Mouse (Mus musculus): ENCODE measurements around the gene Gab1.

The Gab1 gene

DNA sequence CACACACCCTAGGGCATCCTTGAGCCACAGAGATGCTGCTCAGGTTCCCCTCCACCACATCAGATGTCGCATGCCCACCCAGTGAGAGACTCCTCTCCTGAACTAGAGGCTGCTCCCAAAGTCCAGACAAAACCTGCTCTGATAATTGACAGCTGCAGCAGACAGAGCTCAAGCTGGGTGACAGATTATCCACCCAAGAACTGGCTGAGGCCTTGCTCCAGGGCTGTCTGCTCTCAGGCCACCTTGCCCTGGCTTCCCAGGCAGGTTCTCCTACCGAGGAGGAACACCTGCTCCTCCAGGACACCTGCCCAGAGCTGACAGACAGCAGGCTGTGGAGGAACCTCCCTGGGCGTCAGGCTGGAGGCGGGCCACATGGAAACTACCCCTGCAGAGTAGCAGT is 7.6 kb downstream of the Gab1 start:
- DNase-seq (ENCODE audit: low read depth, low spot score), result no peak

GRCm38 (mm10) chr8:80871400-80871799 is 8.9 kb downstream of the Gab1 start:
- DNase-seq (ENCODE audit: low read depth, low spot score), result no peak

GRCm38 (mm10) chr8:80870535-80871204 is 9.6 kb downstream of the Gab1 start:
- DNase-seq (ENCODE audit: low read depth, low spot score), result peak; percentile 50

DNA sequence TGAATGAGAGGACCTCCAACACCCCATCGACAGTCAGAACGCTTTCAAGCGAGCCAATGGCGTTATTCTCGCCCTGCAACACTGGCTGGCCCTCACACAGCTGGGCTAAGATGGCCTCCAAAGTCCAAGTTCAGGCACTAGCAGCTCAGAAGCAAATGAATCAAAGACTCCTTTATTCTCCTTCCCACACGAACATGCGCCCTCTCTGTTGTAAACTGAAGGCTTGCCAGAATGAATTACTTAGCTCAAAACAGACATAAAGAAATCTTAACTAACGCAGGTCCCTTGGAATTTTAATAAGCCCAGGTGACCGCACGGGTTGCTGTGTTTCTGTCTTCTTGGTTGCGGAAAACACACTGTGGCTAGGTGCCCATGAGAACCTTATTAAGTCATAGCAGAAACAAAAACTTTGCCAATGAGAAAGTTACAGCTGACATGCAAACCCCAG is 10.4 kb downstream of the Gab1 start:
- DNase-seq (ENCODE audit: low read depth, low spot score), result no peak

- no peak for DNase-seq (ENCODE audit: low read depth, low spot score)
Measured at GRCm38 (mm10) chr8:80868801-80869323, 11.5 kb downstream of the Gab1 start.

DNA sequence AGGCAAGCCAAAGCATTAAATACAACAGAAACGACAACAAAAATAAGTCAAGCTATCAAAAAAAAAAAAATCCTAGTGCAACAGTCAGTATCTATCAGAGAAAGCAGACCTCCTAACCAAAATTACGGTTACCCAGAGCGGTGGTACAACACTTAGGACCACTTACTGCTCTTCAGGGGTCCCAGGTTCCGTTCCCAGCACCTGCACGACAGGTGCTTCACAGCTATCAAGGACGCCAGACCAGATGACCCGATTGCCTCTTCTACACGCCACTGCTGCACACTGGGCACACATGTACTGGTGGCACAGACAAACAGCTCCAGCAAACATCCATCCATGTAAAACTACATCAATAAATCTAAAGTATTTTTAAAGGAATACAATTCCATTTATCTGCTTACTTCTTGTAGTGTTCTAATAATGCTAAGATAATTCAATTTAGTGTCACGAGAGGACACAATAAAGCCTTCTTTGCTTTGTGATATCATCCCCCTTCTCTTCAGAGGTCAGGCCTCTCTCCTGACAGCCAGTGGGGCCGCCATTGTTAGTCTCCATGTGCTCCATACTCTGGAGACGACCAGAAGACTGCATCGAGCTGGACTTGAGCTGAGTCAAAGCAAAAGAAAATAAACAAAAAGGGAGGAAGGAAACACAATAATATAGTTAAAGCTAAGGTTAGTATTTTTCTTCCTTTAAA is 12.2 kb downstream of the Gab1 start:
- DNase-seq (ENCODE audit: low read depth, low spot score), result no peak

DNA sequence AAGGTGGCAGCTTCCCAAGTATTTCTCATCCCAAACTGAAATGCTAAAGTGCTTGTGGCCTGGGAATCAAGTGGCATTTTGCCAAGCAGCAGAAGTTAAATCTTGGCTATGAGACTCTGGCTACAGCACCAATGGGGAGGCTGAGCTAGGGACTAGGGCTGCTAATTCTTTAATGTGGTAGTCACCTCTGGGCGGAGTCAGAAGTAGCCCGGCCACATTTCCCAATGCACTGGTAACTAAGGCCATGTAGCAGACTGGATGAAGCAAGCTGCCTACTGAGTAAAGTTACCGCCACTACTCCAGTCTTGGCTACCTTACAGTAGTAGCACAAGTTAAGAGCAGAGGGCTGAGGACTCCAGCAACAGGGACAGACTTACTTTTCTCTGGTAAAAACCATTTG is 12.7 kb downstream of the Gab1 start:
- peak; percentile 46 for DNase-seq (ENCODE audit: low read depth, low spot score)

- no peak for DNase-seq (ENCODE audit: low read depth, low spot score)
Measured at GRCm38 (mm10) chr8:80865181-80865784, 15.0 kb downstream of the Gab1 start.

DNA sequence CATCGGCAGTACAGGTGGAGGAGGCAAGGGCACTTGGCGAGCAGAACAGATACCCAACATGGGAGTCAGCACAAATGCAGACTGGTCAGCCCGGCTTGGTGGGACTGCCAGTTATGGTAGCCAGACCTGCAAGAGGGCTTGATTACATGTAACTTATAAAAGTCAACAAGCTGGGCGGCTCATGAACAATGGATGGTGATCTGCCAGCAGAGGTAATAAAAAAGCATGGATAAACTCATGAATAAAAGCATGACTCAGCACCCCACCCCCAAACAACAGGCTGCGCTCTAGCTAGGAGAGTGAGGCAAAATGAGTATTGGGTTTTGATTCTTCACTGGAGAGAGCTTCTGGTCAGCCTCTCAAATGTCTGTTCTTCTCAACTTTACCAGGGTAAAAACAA is 16.9 kb downstream of the Gab1 start:
- peak; percentile 37 for DNase-seq (ENCODE audit: low read depth, low spot score)

DNA sequence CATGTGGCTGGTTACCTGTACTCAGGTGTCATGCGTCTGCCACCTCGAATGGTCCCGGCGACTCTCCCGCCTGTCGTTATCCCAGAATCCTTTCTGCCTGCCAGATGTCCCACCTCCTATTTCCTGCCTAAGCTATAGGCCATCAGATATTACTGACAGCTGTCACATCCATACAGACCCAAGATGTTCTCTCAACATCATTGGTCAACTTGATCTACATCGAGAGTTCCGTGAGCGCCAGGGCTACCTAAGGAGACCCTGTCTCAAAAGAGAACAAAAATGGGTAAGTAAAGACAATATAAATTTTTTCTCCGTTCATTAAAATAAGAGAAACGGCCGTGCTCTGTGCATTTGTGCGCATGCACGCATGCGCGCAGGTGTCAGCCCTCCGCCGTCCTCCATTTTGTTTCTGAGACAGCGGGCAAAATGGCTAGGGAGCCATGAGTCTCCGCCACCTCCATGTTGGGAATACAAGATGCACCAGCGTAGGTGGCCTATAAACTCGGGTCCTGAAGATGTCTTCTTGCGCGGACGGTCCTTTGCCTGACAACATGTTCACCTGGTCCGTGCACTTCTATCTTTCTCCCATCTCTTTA is 21.0 kb downstream of the Gab1 start:
- DNase-seq (ENCODE audit: low read depth, low spot score), result peak; percentile 95

- peak; percentile 49 for DNase-seq (ENCODE audit: low read depth, low spot score)
Measured at GRCm38 (mm10) chr8:80857851-80858367, 22.4 kb downstream of the Gab1 start.

GRCm38 (mm10) chr8:80857128-80857527 is 23.2 kb downstream of the Gab1 start:
- no peak for DNase-seq (ENCODE audit: low read depth, low spot score)

- no peak for DNase-seq (ENCODE audit: low read depth, low spot score)
Measured at GRCm38 (mm10) chr8:80856606-80857005, 23.7 kb downstream of the Gab1 start.

DNA sequence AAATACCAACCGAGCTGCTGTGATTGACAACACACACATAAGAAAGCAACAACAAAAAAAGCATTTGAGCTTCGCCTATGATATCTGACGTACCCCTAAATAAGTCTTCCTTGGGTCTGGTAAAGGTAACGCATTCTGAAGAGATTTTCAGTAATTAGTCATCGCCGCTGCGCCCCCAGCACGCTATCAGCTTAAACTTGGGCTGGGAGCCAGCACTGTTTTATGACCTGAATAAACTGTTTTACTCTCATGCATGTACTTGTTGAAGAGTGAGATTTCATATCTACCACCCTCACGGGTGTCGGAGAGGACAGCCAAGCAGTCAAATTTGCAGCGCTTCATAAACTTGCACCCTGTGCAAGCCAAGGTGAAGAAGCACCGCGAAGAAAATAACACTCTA is 26.7 kb downstream of the Gab1 start:
- DNase-seq (ENCODE audit: low read depth, low spot score), result no peak

- no peak for DNase-seq (ENCODE audit: low read depth, low spot score)
Measured at GRCm38 (mm10) chr8:80853208-80853607, 27.1 kb downstream of the Gab1 start.

DNA sequence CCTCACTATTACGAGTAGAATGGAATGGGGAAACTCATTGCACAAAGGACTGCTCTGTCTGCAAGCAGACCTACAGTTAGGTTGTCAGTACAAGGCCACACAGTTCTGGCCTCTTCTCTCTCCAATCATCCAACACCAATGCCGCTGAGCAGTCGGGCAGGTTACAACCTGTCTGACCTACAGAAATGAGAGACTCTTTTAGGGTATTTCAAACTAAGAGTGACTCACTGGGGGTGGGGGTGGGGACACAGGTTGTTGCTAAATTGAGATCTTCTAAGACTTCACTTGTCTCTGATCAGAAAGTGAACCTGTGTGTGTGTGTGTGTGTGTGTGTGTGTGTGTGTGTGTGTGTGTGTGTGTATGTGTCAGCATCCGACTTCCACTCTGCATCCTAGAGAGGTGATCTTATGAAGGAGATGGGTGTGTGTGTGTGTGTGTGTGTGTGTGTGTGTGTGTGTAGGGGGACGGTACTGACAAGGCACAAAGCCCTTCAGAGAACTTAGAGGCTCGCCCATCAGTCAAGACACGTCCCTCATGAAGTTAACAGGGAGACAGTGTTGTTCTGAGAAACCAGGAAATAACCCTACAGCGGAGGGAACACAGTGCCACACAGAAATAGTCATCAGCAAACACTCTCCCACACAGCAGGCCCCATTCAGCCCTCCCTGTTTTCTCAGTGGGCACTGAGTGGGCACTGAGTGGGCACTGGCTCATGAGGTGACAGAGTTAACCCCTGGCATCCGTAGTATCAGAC is 27.7 kb downstream of the Gab1 start:
- no peak for DNase-seq (ENCODE audit: low read depth, low spot score)

GRCm38 (mm10) chr8:80851648-80852047 is 28.7 kb downstream of the Gab1 start:
- DNase-seq (ENCODE audit: low read depth, low spot score), result no peak

DNA sequence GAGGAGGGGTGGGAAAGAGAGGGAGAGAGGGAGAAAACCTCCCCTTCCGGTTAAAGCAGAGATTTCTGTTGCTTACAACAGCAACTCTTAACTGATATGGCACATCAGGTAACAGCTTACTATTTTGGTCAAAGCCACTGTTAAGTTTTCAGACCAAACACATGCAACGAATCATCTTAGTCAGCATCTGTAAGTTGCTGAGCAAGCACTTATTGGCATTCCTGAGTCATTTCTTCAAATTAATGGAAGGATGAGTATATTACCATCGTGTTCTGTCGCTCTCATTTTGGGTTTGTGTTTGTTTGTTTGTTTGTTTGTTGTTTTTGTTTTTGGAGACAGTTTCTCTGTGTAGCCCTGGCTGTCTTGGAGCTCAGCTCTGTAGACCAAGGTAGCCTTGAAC is 30.3 kb downstream of the Gab1 start:
- no peak for DNase-seq (ENCODE audit: low read depth, low spot score)

- no peak for DNase-seq (ENCODE audit: low read depth, low spot score)
Measured at GRCm38 (mm10) chr8:80848631-80849030, 31.7 kb downstream of the Gab1 start.

DNA sequence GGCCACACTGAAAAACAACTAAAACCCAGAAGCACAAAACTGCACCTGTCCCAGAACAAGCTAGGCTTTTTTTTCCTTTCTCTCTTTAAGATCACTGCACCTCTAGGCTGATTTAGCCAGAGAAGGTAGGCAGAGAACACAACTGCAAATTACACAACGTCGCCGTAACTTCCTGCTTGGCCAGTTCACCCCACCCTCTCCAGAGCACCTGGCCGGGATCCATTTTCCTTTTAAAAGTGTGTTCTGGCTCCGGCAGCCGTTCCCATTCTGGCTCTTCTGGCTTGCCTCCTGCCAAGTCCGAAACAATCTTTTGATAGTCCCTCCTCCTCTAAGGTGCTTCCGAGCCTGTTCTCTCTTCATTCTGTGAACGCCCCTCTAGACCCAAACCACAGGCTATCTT is 32.4 kb downstream of the Gab1 start:
- no peak for DNase-seq (ENCODE audit: low read depth, low spot score)

- no peak for DNase-seq (ENCODE audit: low read depth, low spot score)
Measured at GRCm38 (mm10) chr8:80845284-80845683, 35.0 kb downstream of the Gab1 start.

Data from R1 (cell line).